Mouse (Mus musculus): ENCODE data around the gene Kiz. TPM values are rescaled to one million over a fixed set of nuclear protein-coding genes. Genes with fewer than 3 reads are reported as not detected.

Kiz gene
- polyA plus RNA-seq, 1 experiment from 2014 or later, result 37.1 TPM

- under 1% methylated on average over 63 of the region's 63 CpGs for WGBS
- peak; percentile 64 for ATAC-seq (ENCODE audit: low FRiP score, low TSS enrichment)
- peak overlapping the region; percentile 32 for H3K4me3 ChIP-seq (ENCODE audit: low read length)
- H3K27me3 ChIP-seq (ENCODE audit: insufficient read depth, low read length), result peaks cover 90% of the 10 kb centered on the region
- H3K9me3 ChIP-seq (ENCODE audit: low read length), result no peaks in the 10 kb centered on the region
- H3K4me1 ChIP-seq (ENCODE audit: insufficient read depth, low read length), result peaks cover 11% of the 10 kb centered on the region
- no peak overlapping the region for H3K9ac ChIP-seq (replicated peaks; ENCODE audit: low read length)
- no peak overlapping the region for H3K27ac ChIP-seq (ENCODE audit: low read length)
- no peaks in the 10 kb centered on the region for H3K36me3 ChIP-seq (ENCODE audit: insufficient read depth, low read length)
- H3K4me2 ChIP-seq (replicated peaks; ENCODE audit: low read depth, low read length), result peak overlapping the region; percentile 46
Measured at GRCm38 (mm10) chr2:146834314-146835201, 21.1 kb upstream of the Kiz start.

- Histone ChIP-seq H3K27ac (ENCODE audit: low read length) (no peak overlapping the region), H3K9ac (replicated peaks; ENCODE audit: low read length) (no peak overlapping the region), H3K4me2 (replicated peaks; ENCODE audit: low read depth, low read length) (peak overlapping the region; percentile 46), H3K4me3 (ENCODE audit: low read length) (peak overlapping the region; percentile 32), H3K27me3 (ENCODE audit: insufficient read depth, low read length) (peaks cover 89% of the 10 kb centered on the region), H3K4me1 (ENCODE audit: insufficient read depth, low read length) (peaks cover 11% of the 10 kb centered on the region), H3K9me3 (ENCODE audit: low read length) (no peaks in the 10 kb centered on the region), H3K36me3 (ENCODE audit: insufficient read depth, low read length) (no peaks in the 10 kb centered on the region)
- peak; percentile 64 for ATAC-seq (ENCODE audit: low FRiP score, low TSS enrichment)
- WGBS, result 2% methylated on average over 20 of the region's 20 CpGs
Measured at GRCm38 (mm10) chr2:146835241-146835990, 20.2 kb upstream of the Kiz start.

- WGBS, result 2% methylated on average over 13 of the region's 13 CpGs
- no peak overlapping the region for H3K4me2 ChIP-seq (replicated peaks; ENCODE audit: low read depth, low read length)
Measured at GRCm38 (mm10) chr2:146836246-146836645, 19.4 kb upstream of the Kiz start.

GRCm38 (mm10) chr2:146836871-146837550, 18.7 kb upstream of the Kiz start:
- 2% methylated on average over 17 of the region's 17 CpGs for WGBS
- ATAC-seq (ENCODE audit: low FRiP score, low TSS enrichment), result no peak

More at GRCm38 (mm10) chr2:146836246-146836645, 19.4 kb upstream of the Kiz start:
- H3K4me3 ChIP-seq (ENCODE audit: low read length), result no peak overlapping the region
- peaks cover 11% of the 10 kb centered on the region for H3K4me1 ChIP-seq (ENCODE audit: insufficient read depth, low read length)
- no peaks in the 10 kb centered on the region for H3K36me3 ChIP-seq (ENCODE audit: insufficient read depth, low read length)
- H3K9me3 ChIP-seq (ENCODE audit: low read length), result no peaks in the 10 kb centered on the region
- no peak overlapping the region for H3K27ac ChIP-seq (ENCODE audit: low read length)
- H3K27me3 ChIP-seq (ENCODE audit: insufficient read depth, low read length), result peaks cover 92% of the 10 kb centered on the region
- H3K9ac ChIP-seq (replicated peaks; ENCODE audit: low read length), result no peak overlapping the region
- no peak for ATAC-seq (ENCODE audit: low FRiP score, low TSS enrichment)

GRCm38 (mm10) chr2:146837653-146838052, 18.0 kb upstream of the Kiz start:
- no peak overlapping the region for H3K4me3 ChIP-seq (ENCODE audit: low read length)
- 0% methylated on average over 1 of the region's 1 CpGs for WGBS
- H3K4me1 ChIP-seq (ENCODE audit: insufficient read depth, low read length), result peaks cover 11% of the 10 kb centered on the region
- ATAC-seq (ENCODE audit: low FRiP score, low TSS enrichment), result no peak
- no peak overlapping the region for H3K9ac ChIP-seq (replicated peaks; ENCODE audit: low read length)
- H3K4me2 ChIP-seq (replicated peaks; ENCODE audit: low read depth, low read length), result no peak overlapping the region
- H3K36me3 ChIP-seq (ENCODE audit: insufficient read depth, low read length), result no peaks in the 10 kb centered on the region
- H3K27ac ChIP-seq (ENCODE audit: low read length), result no peak overlapping the region
- H3K27me3 ChIP-seq (ENCODE audit: insufficient read depth, low read length), result peaks cover 97% of the 10 kb centered on the region
- no peaks in the 10 kb centered on the region for H3K9me3 ChIP-seq (ENCODE audit: low read length)

More at GRCm38 (mm10) chr2:146836871-146837550, 18.7 kb upstream of the Kiz start:
- no peak overlapping the region for H3K4me3 ChIP-seq (ENCODE audit: low read length)
- H3K27ac ChIP-seq (ENCODE audit: low read length), result no peak overlapping the region
- H3K27me3 ChIP-seq (ENCODE audit: insufficient read depth, low read length), result peaks cover 97% of the 10 kb centered on the region
- peaks cover 11% of the 10 kb centered on the region for H3K4me1 ChIP-seq (ENCODE audit: insufficient read depth, low read length)
- H3K9me3 ChIP-seq (ENCODE audit: low read length), result no peaks in the 10 kb centered on the region
- H3K9ac ChIP-seq (replicated peaks; ENCODE audit: low read length), result no peak overlapping the region
- no peak overlapping the region for H3K4me2 ChIP-seq (replicated peaks; ENCODE audit: low read depth, low read length)
- H3K36me3 ChIP-seq (ENCODE audit: insufficient read depth, low read length), result no peaks in the 10 kb centered on the region

GRCm38 (mm10) chr2:146838596-146839302, 16.9 kb upstream of the Kiz start:
- no peak overlapping the region for H3K4me3 ChIP-seq (ENCODE audit: low read length)
- ATAC-seq (ENCODE audit: low FRiP score, low TSS enrichment), result no peak
- H3K27me3 ChIP-seq (ENCODE audit: insufficient read depth, low read length), result peaks cover 92% of the 10 kb centered on the region
- H3K9me3 ChIP-seq (ENCODE audit: low read length), result no peaks in the 10 kb centered on the region
- H3K27ac ChIP-seq (ENCODE audit: low read length), result no peak overlapping the region
- no peak overlapping the region for H3K9ac ChIP-seq (replicated peaks; ENCODE audit: low read length)
- WGBS, result 1% methylated on average over 30 of the region's 30 CpGs
- H3K36me3 ChIP-seq (ENCODE audit: insufficient read depth, low read length), result no peaks in the 10 kb centered on the region
- H3K4me1 ChIP-seq (ENCODE audit: insufficient read depth, low read length), result peaks cover 11% of the 10 kb centered on the region
- H3K4me2 ChIP-seq (replicated peaks; ENCODE audit: low read depth, low read length), result no peak overlapping the region

GRCm38 (mm10) chr2:146839303-146840030, 16.2 kb upstream of the Kiz start:
- Histone ChIP-seq H3K4me1 (ENCODE audit: insufficient read depth, low read length) (peaks cover 9% of the 10 kb centered on the region), H3K36me3 (ENCODE audit: insufficient read depth, low read length) (no peaks in the 10 kb centered on the region), H3K9ac (replicated peaks; ENCODE audit: low read length) (no peak overlapping the region), H3K9me3 (ENCODE audit: low read length) (no peaks in the 10 kb centered on the region), H3K4me2 (replicated peaks; ENCODE audit: low read depth, low read length) (no peak overlapping the region), H3K4me3 (ENCODE audit: low read length) (peak overlapping the region; percentile 7; the same call in 1 of the 2 replicates), H3K27me3 (ENCODE audit: insufficient read depth, low read length) (peaks cover 84% of the 10 kb centered on the region), H3K27ac (ENCODE audit: low read length) (no peak overlapping the region)
- WGBS, result 2% methylated on average over 35 of the region's 36 CpGs
- 0 out of 2 replicates have a peak, but pooled peaks have one; percentile 27 for ATAC-seq (ENCODE audit: low FRiP score, low TSS enrichment)

- no peak for ATAC-seq (ENCODE audit: low FRiP score, low TSS enrichment)
- Histone ChIP-seq H3K9me3 (ENCODE audit: low read length) (no peaks in the 10 kb centered on the region), H3K36me3 (ENCODE audit: insufficient read depth, low read length) (no peaks in the 10 kb centered on the region), H3K27ac (ENCODE audit: low read length) (no peak overlapping the region), H3K4me2 (replicated peaks; ENCODE audit: low read depth, low read length) (no peak overlapping the region), H3K4me1 (ENCODE audit: insufficient read depth, low read length) (no peaks in the 10 kb centered on the region), H3K27me3 (ENCODE audit: insufficient read depth, low read length) (peaks cover 2% of the 10 kb centered on the region; the same call in 1 of the 2 replicates), H3K4me3 (ENCODE audit: low read length) (no peak overlapping the region), H3K9ac (replicated peaks; ENCODE audit: low read length) (no peak overlapping the region)
- 93% methylated on average over 2 of the region's 2 CpGs for WGBS
Measured at GRCm38 (mm10) chr2:146847863-146848262, 7.8 kb upstream of the Kiz start.
